Mouse (Mus musculus) heart, embryonic 16.5 days (tissue): Measurements from ENCODE around the gene Agmat. TPM values are rescaled to one million over a fixed set of nuclear protein-coding genes. Genes with fewer than 3 reads are reported as not detected.

Source experiments
- ATAC-seq: fragments of 200-750 bp; cut with Nextera tagmentation; replicated peaks from 2 replicates; pipeline ENCODE4 v1.8.0; 2017; ENCODE audit warnings: moderate number of reproducible peaks; ENCODE audit not compliant: insufficient read depth, low FRiP score; ENCODE audit errors: extremely low read depth
- H3K27ac ChIP-seq: fragments of 300-500 bp; sonication (generic); 2 replicates; pipeline ENCODE4 v1.5.1; 2014; ENCODE audit warnings: mild to moderate bottlenecking, low read length, control low read depth, moderate library complexity
- H3K27me3 ChIP-seq: fragments of 300-500 bp; sonication (generic); 2 replicates; pipeline ENCODE4 v1.6.1; 2014; ENCODE audit warnings: low read length, mixed read lengths; ENCODE audit not compliant: control insufficient read depth, insufficient read depth
- H3K36me3 ChIP-seq: fragments of 300-500 bp; sonication (generic); 2 replicates; pipeline ENCODE4 v1.6.1; 2014; ENCODE audit not compliant: control insufficient read depth, insufficient read depth
- H3K4me1 ChIP-seq: fragments of 300-500 bp; sonication (generic); 2 replicates; pipeline ENCODE4 v1.6.1; 2014; ENCODE audit warnings: low read length, mixed read lengths; ENCODE audit not compliant: control insufficient read depth, insufficient read depth
- H3K4me2 ChIP-seq: fragments of 300-500 bp; sonication (generic); 2 replicates; pipeline ENCODE4 v1.6.1; 2014; ENCODE audit warnings: low read depth, mild to moderate bottlenecking, control low read depth, low read length
- H3K4me3 ChIP-seq: fragments of 300-500 bp; sonication (generic); 2 replicates; pipeline ENCODE4 v1.5.1; 2014; ENCODE audit warnings: mild to moderate bottlenecking, control low read depth, low read length
- H3K9ac ChIP-seq: fragments of 300-500 bp; sonication (generic); 2 replicates; pipeline ENCODE4 v1.6.1; 2014; ENCODE audit warnings: low read length, control low read depth
- H3K9me3 ChIP-seq: fragments of 300-500 bp; sonication (generic); replicated peaks from 2 replicates; pipeline ENCODE4 v1.6.1; 2016; ENCODE audit warnings: low read length; ENCODE audit not compliant: control insufficient read depth
- WGBS: fragments of 180-500 bp; shearing (Covaris S2); extraction: QIAGEN DNeasy Blood & Tissue Kit; methylation state at CpG from one replicate; pipeline ENCODE4 v1.1.7; 2014; 5-methylcytosine and 5-hydroxymethylcytosine counted together
- polyA plus RNA-seq: library from polyadenylated mRNA; unstranded; fragments of >200 nt; fragmentation: Nextera tagmentation; extraction: Ambion mirVana; gene quantifications from 2 replicates; pipeline ENCODE4 v1.2.1, GENCODE M21; 2015

The Agmat gene
- polyA plus RNA-seq, 1 experiment from 2014 or later = 0.71 TPM

GRCm38 (mm10) chr4:141792554-141793281 is 46.2 kb downstream of the Agmat start:
- Histone ChIP-seq H3K4me2 (peak overlapping the region; percentile 77), H3K36me3 (peaks cover 8% of the 10 kb centered on the region), H3K27ac (peak overlapping the region; percentile 96), H3K4me3 (peak overlapping the region; percentile 84), H3K4me1 (peaks cover 20% of the 10 kb centered on the region), H3K9ac (peak overlapping the region; percentile 86), H3K27me3 (no peaks in the 10 kb centered on the region), H3K9me3 (no peaks in the 10 kb centered on the region)
- WGBS = 12% methylated on average over 10 of the region's 10 CpGs
- no peak for ATAC-seq

- Histone ChIP-seq H3K36me3 (peaks cover 5% of the 10 kb centered on the region), H3K4me3 (peak within 1 kb of the TSS; percentile 84), H3K9me3 (no peaks in the 10 kb centered on the region), H3K4me2 (peak within 1 kb of the TSS; percentile 77), H3K9ac (peak within 1 kb of the TSS; percentile 86), H3K27ac (peak within 1 kb of the TSS; percentile 96), H3K27me3 (no peaks in the 10 kb centered on the region), H3K4me1 (peaks cover 20% of the 10 kb centered on the region)
- peak; percentile 86 for ATAC-seq
- under 1% methylated on average over 68 of the region's 80 CpGs for WGBS
Observed at GRCm38 (mm10) chr4:141793282-141794151, 47.0 kb downstream of the Agmat start, which contains the start of gene Casp9. Casp9 (plus strand) TSS chr4:141793612.

- ATAC-seq = no peak
- Histone ChIP-seq H3K4me3 (peak overlapping the region; percentile 84), H3K4me2 (peak overlapping the region; percentile 77), H3K27ac (peak overlapping the region; percentile 96), H3K4me1 (peaks cover 20% of the 10 kb centered on the region), H3K9ac (peak overlapping the region; percentile 86), H3K27me3 (no peaks in the 10 kb centered on the region), H3K9me3 (no peaks in the 10 kb centered on the region), H3K36me3 (peaks cover 3% of the 10 kb centered on the region)
- 5% methylated on average over 5 of the region's 5 CpGs for WGBS
Observed at GRCm38 (mm10) chr4:141794152-141794535, 47.7 kb downstream of the Agmat start.

DNA sequence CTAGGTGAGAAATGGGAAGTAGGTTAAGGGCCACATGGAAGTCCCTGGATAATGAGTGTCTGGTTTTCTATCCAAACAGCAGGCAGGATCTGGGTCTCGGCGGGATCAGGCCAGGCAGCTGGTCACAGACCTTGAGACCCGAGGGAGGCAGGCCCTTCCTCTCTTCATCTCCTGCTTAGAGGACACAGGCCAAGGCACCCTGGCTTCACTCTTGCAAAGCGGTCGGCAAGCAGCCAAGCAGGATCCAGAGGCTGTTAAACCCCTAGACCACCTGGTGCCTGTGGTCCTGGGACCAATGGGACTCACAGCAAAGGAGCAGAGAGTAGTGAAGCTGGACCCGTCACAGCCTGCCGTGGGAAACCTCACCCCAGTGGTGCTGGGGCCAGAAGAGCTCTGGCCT is 49.9 kb downstream of the Agmat start:
- no peak for ATAC-seq
- Histone ChIP-seq H3K27ac (no peak overlapping the region), H3K9me3 (no peaks in the 10 kb centered on the region), H3K4me2 (no peak overlapping the region), H3K4me3 (no peak overlapping the region), H3K4me1 (peaks cover 14% of the 10 kb centered on the region), H3K36me3 (peaks cover 3% of the 10 kb centered on the region), H3K27me3 (no peaks in the 10 kb centered on the region), H3K9ac (peak overlapping the region; percentile 25; the same call in 1 of the 2 replicates)
- WGBS = 88% methylated on average over 7 of the region's 7 CpGs

DNA sequence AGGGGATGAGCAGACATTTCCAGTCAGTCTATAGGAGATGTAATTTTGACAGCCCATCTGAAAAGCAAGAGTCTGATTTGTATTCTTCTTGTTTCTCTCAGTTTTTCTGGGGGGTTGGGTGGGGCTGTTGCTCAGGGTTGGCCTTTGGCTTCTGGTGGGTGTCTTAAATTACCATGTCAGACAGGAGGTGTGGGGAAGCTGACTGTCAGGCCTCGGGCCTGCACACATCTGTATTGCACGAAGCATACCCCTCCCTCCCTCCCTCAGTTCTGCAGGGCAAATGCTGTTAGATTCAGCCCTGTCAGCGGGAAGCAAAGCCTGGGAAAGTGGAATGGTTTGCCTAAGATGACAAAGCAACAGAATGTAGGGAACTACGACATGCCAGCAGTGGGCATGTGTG is 50.5 kb downstream of the Agmat start:
- H3K4me1 ChIP-seq = peaks cover 14% of the 10 kb centered on the region
- H3K4me3 ChIP-seq = no peak overlapping the region
- peaks cover 3% of the 10 kb centered on the region for H3K36me3 ChIP-seq
- no peaks in the 10 kb centered on the region for H3K27me3 ChIP-seq
- no peak overlapping the region for H3K4me2 ChIP-seq
- no peak overlapping the region for H3K27ac ChIP-seq
- 80% methylated on average over 4 of the region's 4 CpGs for WGBS
- ATAC-seq = no peak
- no peak overlapping the region for H3K9ac ChIP-seq
- H3K9me3 ChIP-seq = no peaks in the 10 kb centered on the region

- Histone ChIP-seq H3K4me2 (no peak overlapping the region), H3K4me1 (peaks cover 14% of the 10 kb centered on the region), H3K36me3 (peaks cover 3% of the 10 kb centered on the region), H3K27me3 (no peaks in the 10 kb centered on the region), H3K9me3 (no peaks in the 10 kb centered on the region), H3K27ac (no peak overlapping the region), H3K9ac (no peak overlapping the region), H3K4me3 (no peak overlapping the region)
- WGBS = 86% methylated on average over 5 of the region's 5 CpGs
- no peak for ATAC-seq
Observed at GRCm38 (mm10) chr4:141797545-141797944, 51.1 kb downstream of the Agmat start.

DNA sequence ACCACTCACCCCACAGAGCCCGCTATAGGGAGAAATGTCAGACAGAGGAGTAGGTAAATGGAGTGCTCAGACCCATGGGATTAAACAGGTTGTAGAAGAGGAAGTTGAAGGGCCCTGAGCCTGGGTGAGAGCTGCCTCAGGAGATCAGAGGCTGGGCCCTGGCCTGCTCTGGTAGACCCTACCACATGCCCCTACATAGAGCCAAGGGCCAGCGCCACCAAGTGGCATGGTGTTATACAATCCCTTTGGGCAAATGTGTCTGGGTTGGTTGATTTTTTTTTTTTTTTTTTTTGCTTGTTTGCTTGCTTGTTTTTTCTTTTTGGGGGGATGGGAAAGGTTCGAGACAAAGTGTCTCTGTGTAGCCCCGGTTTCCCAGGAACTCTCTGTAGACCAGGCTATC is 57.6 kb downstream of the Agmat start:
- H3K9me3 ChIP-seq = no peaks in the 10 kb centered on the region
- WGBS = 83% methylated on average over 4 of the region's 4 CpGs
- H3K27ac ChIP-seq = no peak overlapping the region
- H3K36me3 ChIP-seq = peaks cover 19% of the 10 kb centered on the region
- no peak for ATAC-seq
- H3K4me2 ChIP-seq = no peak overlapping the region
- H3K9ac ChIP-seq = no peak overlapping the region
- H3K4me3 ChIP-seq = no peak overlapping the region
- no peaks in the 10 kb centered on the region for H3K4me1 ChIP-seq
- no peaks in the 10 kb centered on the region for H3K27me3 ChIP-seq

- no peaks in the 10 kb centered on the region for H3K4me1 ChIP-seq
- no peak overlapping the region for H3K4me3 ChIP-seq
- H3K4me2 ChIP-seq = no peak overlapping the region
- no peaks in the 10 kb centered on the region for H3K27me3 ChIP-seq
- no peak overlapping the region for H3K9ac ChIP-seq
- no peaks in the 10 kb centered on the region for H3K9me3 ChIP-seq
- 94% methylated on average over 8 of the region's 8 CpGs for WGBS
- H3K36me3 ChIP-seq = peaks cover 27% of the 10 kb centered on the region
- no peak overlapping the region for H3K27ac ChIP-seq
- ATAC-seq = no peak
Observed at GRCm38 (mm10) chr4:141805886-141806285, 59.4 kb downstream of the Agmat start.
